Mouse (Mus musculus): ENCODE results near the gene Sptlc2.

Sptlc2 gene

GRCm38 (mm10) chr12:87393447-87394145 lies 5.4 kb upstream of the Sptlc2 start:
- no peak for DNase-seq

- DNase-seq = no peak
Observed at GRCm38 (mm10) chr12:87391355-87391754, 3.2 kb upstream of the Sptlc2 start.

- DNase-seq = no peak
Observed at GRCm38 (mm10) chr12:87389231-87389630, 1.1 kb upstream of the Sptlc2 start.

GRCm38 (mm10) chr12:87387171-87388121 lies 709 bp downstream of the Sptlc2 start:
- no peak for DNase-seq

- DNase-seq = no peak
Observed at GRCm38 (mm10) chr12:87385051-87385450, 3.1 kb downstream of the Sptlc2 start.

GRCm38 (mm10) chr12:87381380-87381682 lies 6.8 kb downstream of the Sptlc2 start:
- DNase-seq = no peak

GRCm38 (mm10) chr12:87380586-87381379 lies 7.4 kb downstream of the Sptlc2 start:
- no peak for DNase-seq

GRCm38 (mm10) chr12:87379496-87379895 lies 8.7 kb downstream of the Sptlc2 start:
- no peak for DNase-seq

- no peak for DNase-seq
Observed at GRCm38 (mm10) chr12:87374159-87374558, 14.0 kb downstream of the Sptlc2 start.

GRCm38 (mm10) chr12:87369319-87369718 lies 18.8 kb downstream of the Sptlc2 start:
- DNase-seq = no peak

GRCm38 (mm10) chr12:87368092-87368491 lies 20.1 kb downstream of the Sptlc2 start:
- DNase-seq = no peak

GRCm38 (mm10) chr12:87365676-87366075 lies 22.5 kb downstream of the Sptlc2 start:
- DNase-seq = no peak

- DNase-seq = no peak
Observed at GRCm38 (mm10) chr12:87362111-87362510, 26.0 kb downstream of the Sptlc2 start.

GRCm38 (mm10) chr12:87348029-87348428 lies 40.1 kb downstream of the Sptlc2 start:
- no peak for DNase-seq

GRCm38 (mm10) chr12:87347511-87347910 lies 40.6 kb downstream of the Sptlc2 start:
- no peak for DNase-seq

GRCm38 (mm10) chr12:87343084-87343605 lies 45.0 kb downstream of the Sptlc2 start:
- no peak for DNase-seq

GRCm38 (mm10) chr12:87338082-87338481 lies 50.1 kb downstream of the Sptlc2 start:
- DNase-seq = no peak

GRCm38 (mm10) chr12:87334886-87335285 lies 53.3 kb downstream of the Sptlc2 start:
- DNase-seq = peak; percentile 64

GRCm38 (mm10) chr12:87333794-87334193 lies 54.4 kb downstream of the Sptlc2 start:
- no peak for DNase-seq

- no peak for DNase-seq
Observed at GRCm38 (mm10) chr12:87332511-87332910, 55.6 kb downstream of the Sptlc2 start.

- peak; percentile 24 for DNase-seq
Observed at GRCm38 (mm10) chr12:87331908-87332307, 56.2 kb downstream of the Sptlc2 start.

- peak; percentile 63 for DNase-seq
Observed at GRCm38 (mm10) chr12:87331053-87331456, 57.1 kb downstream of the Sptlc2 start.

GRCm38 (mm10) chr12:87330213-87330612 lies 57.9 kb downstream of the Sptlc2 start:
- DNase-seq = no peak

Measured in retina, postnatal 1 day (tissue).